Mouse (Mus musculus) forebrain, embryonic 13.5 days (tissue): ENCODE data around the gene Tnfsf4. TPM values are rescaled to one million over a fixed set of nuclear protein-coding genes. Genes with fewer than 3 reads are reported as not detected.

Experiments
- ATAC-seq: fragments of 200-750 bp; cut with Nextera tagmentation; 2 replicates; pipeline ENCODE4 v1.8.0; 2017
- H3K27ac ChIP-seq: fragments of 300-500 bp; sonication (generic); 2 replicates; pipeline ENCODE4 v1.5.1; 2015; ENCODE audit warnings: inconsistent platforms, mild to moderate bottlenecking, moderate library complexity
- H3K27me3 ChIP-seq: fragments of 300-500 bp; sonication (generic); 2 replicates; pipeline ENCODE4 v1.6.1; 2015; ENCODE audit warnings: mild to moderate bottlenecking, inconsistent platforms
- H3K36me3 ChIP-seq: fragments of 300-500 bp; sonication (generic); 2 replicates; pipeline ENCODE4 v1.6.1; 2015; ENCODE audit warnings: mild to moderate bottlenecking, inconsistent platforms; ENCODE audit not compliant: poor library complexity, severe bottlenecking
- H3K4me1 ChIP-seq: fragments of 300-500 bp; sonication (generic); 2 replicates; pipeline ENCODE4 v1.6.1; 2015; ENCODE audit warnings: inconsistent platforms
- H3K4me2 ChIP-seq: fragments of 300-500 bp; sonication (generic); 2 replicates; pipeline ENCODE4 v1.6.1; 2015; ENCODE audit warnings: inconsistent platforms, mild to moderate bottlenecking, moderate library complexity
- H3K4me3 ChIP-seq: fragments of 300-500 bp; sonication (generic); 2 replicates; pipeline ENCODE4 v1.5.1; 2015; ENCODE audit warnings: mild to moderate bottlenecking, inconsistent platforms
- H3K9ac ChIP-seq: fragments of 300-500 bp; sonication (generic); 2 replicates; pipeline ENCODE4 v1.6.1; 2015; ENCODE audit warnings: mild to moderate bottlenecking, inconsistent platforms
- H3K9me3 ChIP-seq: fragments of 300-500 bp; sonication (generic); replicated peaks from 2 replicates; pipeline ENCODE4 v1.6.1; 2016; ENCODE audit warnings: inconsistent platforms
- WGBS: fragments of 180-500 bp; shearing (Covaris S2); methylation state at CpG from one replicate; pipeline ENCODE4 v1.1.7; 2015; 5-methylcytosine and 5-hydroxymethylcytosine counted together
- polyA plus RNA-seq: library from polyadenylated mRNA; unstranded; fragments of >200 nt; fragmentation: Nextera tagmentation; extraction: Ambion mirVana; gene quantifications from 2 replicates; pipeline ENCODE4 v1.2.1, GENCODE M21; 2015

Tnfsf4 gene
- polyA plus RNA-seq, 1 experiment from 2014 or later = not detected

DNA sequence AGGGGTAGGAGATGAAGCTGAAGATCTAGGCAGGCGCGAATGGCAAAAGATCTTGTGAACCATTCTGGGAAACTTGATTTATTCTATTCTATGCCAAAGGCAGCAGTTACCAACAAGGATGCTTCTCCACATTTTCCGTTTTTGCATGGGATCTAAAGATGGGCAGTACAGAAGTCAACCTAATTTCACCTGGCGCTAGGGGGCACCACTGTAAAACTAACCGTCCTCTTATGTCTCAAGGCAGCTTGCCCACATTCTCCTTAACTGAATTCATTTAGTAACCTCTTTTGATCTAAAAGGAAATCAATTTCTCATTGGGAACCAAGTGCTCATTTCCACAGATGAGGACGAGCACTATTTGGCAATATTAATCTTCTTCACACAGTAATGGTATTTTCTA lies 4.9 kb downstream of the Tnfsf4 start:
- peaks cover 9% of the 10 kb centered on the region; the same call in 1 of the 2 replicates for H3K9me3 ChIP-seq
- 19% methylated on average over 6 of the region's 6 CpGs for WGBS
- no peaks in the 10 kb centered on the region for H3K36me3 ChIP-seq
- no peak overlapping the region for H3K27ac ChIP-seq
- no peaks in the 10 kb centered on the region for H3K27me3 ChIP-seq
- no peak overlapping the region for H3K4me2 ChIP-seq
- 0 out of 2 replicates have a peak, but pooled peaks have one; percentile 53 for ATAC-seq
- no peaks in the 10 kb centered on the region for H3K4me1 ChIP-seq
- no peak overlapping the region for H3K4me3 ChIP-seq
- no peak overlapping the region for H3K9ac ChIP-seq

DNA sequence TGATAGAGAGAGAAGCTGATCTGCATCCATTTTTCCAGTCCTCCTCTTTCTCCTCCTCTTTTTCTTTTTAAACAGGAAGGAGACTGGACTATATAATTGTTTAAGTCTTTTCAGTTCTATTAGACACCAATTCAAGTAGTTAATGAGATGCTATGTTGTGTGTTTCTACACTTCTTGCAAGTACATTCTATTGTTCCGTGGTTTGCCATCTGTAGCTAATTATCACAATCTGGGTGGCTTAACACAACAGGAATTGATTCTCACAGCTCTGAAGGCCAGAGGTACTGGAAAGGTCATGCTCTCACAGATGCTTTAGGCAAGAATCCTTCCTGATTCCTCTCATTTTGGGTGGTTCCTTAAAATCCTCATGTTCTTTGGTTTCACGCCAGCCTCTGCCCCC lies 7.9 kb downstream of the Tnfsf4 start:
- H3K4me1 ChIP-seq = no peaks in the 10 kb centered on the region
- H3K27me3 ChIP-seq = no peaks in the 10 kb centered on the region
- H3K27ac ChIP-seq = no peak overlapping the region
- no peak overlapping the region for H3K4me3 ChIP-seq
- H3K4me2 ChIP-seq = no peak overlapping the region
- no peaks in the 10 kb centered on the region for H3K36me3 ChIP-seq
- WGBS = 22% methylated on average over 2 of the region's 2 CpGs
- H3K9me3 ChIP-seq = peaks cover 9% of the 10 kb centered on the region; the same call in 1 of the 2 replicates
- H3K9ac ChIP-seq = no peak overlapping the region
- peak; percentile 45; the same call in 1 of the 2 replicates for ATAC-seq

GRCm38 (mm10) chr1:161406480-161406879 lies 11.3 kb downstream of the Tnfsf4 start:
- H3K9me3 ChIP-seq = peaks cover 9% of the 10 kb centered on the region; the same call in 1 of the 2 replicates
- ATAC-seq = no peak
- no peak overlapping the region for H3K4me2 ChIP-seq
- no peak overlapping the region for H3K4me3 ChIP-seq
- WGBS = 91% methylated on average over 1 of the region's 1 CpGs
- no peak overlapping the region for H3K9ac ChIP-seq
- H3K4me1 ChIP-seq = no peaks in the 10 kb centered on the region
- H3K36me3 ChIP-seq = no peaks in the 10 kb centered on the region
- no peaks in the 10 kb centered on the region for H3K27me3 ChIP-seq
- H3K27ac ChIP-seq = no peak overlapping the region

DNA sequence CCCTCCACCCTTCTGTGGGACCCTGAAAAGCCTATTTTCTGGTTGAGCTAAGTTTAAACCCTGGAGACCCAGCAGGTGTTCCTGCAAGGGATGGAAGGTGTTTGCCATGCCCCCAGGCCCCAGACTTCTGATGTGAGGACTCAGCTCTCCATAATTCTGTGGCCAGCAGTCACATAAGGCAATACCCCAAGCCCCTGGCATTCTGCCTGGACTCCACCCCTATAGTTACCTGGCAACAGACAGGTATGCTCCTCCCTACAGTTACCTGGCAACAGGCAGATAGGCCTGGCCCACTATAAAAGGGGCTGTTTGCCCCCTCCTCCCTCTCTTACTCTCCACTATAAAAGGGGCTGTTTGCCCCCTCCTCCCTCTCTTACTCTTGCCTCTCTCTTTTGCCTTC lies 24.7 kb downstream of the Tnfsf4 start:
- Histone ChIP-seq H3K4me2 (no peak overlapping the region), H3K36me3 (no peaks in the 10 kb centered on the region), H3K9me3 (no peaks in the 10 kb centered on the region), H3K27me3 (no peaks in the 10 kb centered on the region), H3K27ac (no peak overlapping the region), H3K4me3 (no peak overlapping the region), H3K4me1 (no peaks in the 10 kb centered on the region), H3K9ac (no peak overlapping the region)
- ATAC-seq = no peak

GRCm38 (mm10) chr1:161420646-161421045 lies 25.4 kb downstream of the Tnfsf4 start:
- Histone ChIP-seq H3K4me1 (no peaks in the 10 kb centered on the region), H3K9ac (no peak overlapping the region), H3K4me3 (no peak overlapping the region), H3K9me3 (no peaks in the 10 kb centered on the region), H3K27ac (no peak overlapping the region), H3K4me2 (no peak overlapping the region), H3K27me3 (no peaks in the 10 kb centered on the region), H3K36me3 (no peaks in the 10 kb centered on the region)
- 87% methylated on average over 9 of the region's 9 CpGs for WGBS
- no peak for ATAC-seq

DNA sequence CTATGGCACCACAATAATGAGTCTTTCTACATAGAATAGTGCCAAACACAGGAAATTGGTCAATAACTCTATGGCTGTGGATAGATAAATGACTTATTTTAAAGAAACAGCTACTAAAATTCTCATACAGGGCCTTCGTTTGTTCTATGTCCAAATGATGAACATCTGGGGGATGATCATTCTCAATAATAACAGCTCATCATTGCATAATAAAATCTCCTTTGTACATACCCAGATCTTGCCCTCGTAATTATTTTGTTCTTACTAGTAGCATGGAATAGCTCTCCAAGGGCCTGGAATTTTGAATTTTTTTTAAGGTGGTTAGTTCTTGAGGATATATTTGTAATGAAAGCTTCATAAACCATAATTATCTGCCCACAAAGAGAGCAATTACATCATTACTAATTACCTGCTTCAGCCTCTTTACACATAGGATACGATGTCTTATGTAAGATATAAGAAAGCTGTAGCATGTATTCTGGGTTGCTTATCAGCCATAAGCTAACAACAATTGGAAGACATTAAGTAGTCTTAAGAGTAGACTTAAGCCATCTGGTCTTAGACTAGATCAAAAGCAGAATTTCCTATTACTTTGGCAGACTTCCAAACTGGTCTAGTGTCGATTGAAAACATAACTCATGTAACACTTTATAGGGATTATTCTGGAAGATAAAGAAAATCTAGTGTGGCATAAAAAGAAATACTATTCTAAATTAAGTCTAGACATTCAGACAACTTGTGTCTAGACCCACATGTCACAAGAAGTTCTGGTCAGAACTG lies 31.3 kb downstream of the Tnfsf4 start:
- H3K4me2 ChIP-seq = no peak overlapping the region
- ATAC-seq = no peak
- H3K27ac ChIP-seq = no peak overlapping the region
- no peaks in the 10 kb centered on the region for H3K4me1 ChIP-seq
- H3K9me3 ChIP-seq = no peaks in the 10 kb centered on the region
- no peaks in the 10 kb centered on the region for H3K36me3 ChIP-seq
- H3K9ac ChIP-seq = no peak overlapping the region
- H3K27me3 ChIP-seq = no peaks in the 10 kb centered on the region
- no peak overlapping the region for H3K4me3 ChIP-seq
- 85% methylated on average over 4 of the region's 4 CpGs for WGBS

DNA sequence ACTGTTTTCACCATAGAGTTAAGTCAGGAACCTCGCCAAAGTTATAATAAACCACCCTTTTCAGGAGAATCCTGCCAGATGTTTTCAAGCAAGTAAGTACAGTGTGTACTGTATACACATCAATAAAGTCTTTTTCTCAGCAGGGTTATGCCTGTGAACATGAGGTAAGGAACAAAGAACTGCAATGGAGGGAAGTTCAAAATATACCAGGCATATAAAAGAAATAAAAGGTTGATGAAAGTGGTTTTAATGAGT lies 31.8 kb downstream of the Tnfsf4 start:
- Histone ChIP-seq H3K27me3 (no peaks in the 10 kb centered on the region), H3K9me3 (no peaks in the 10 kb centered on the region), H3K4me3 (no peak overlapping the region), H3K4me1 (no peaks in the 10 kb centered on the region), H3K27ac (no peak overlapping the region), H3K9ac (no peak overlapping the region), H3K4me2 (no peak overlapping the region), H3K36me3 (no peaks in the 10 kb centered on the region)
- ATAC-seq = no peak
- WGBS = 84% methylated on average over 1 of the region's 1 CpGs

DNA sequence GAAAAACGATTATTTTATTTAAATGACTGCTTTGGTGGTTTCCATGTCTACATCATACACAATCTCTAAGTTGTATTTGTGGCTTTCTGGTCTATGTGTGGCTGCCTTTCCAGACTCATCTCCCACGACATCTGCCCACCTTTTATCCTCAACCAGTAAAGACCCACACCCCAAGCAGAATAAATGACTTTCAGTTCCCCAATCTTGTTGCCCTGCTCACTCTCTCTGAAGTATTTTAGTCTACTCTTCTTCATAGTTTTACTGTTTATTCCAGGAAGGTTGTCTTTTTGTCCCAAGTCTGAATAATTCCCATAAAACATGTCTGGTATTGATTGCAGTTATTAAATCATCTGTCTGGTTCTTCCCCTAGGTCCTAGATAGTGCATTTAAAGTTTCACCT lies 40.6 kb downstream of the Tnfsf4 start:
- Histone ChIP-seq H3K36me3 (no peaks in the 10 kb centered on the region), H3K9me3 (no peaks in the 10 kb centered on the region), H3K27ac (no peak overlapping the region), H3K4me1 (no peaks in the 10 kb centered on the region), H3K27me3 (no peaks in the 10 kb centered on the region), H3K9ac (no peak overlapping the region), H3K4me3 (no peak overlapping the region), H3K4me2 (no peak overlapping the region)
- 93% methylated on average over 2 of the region's 2 CpGs for WGBS
- no peak for ATAC-seq

DNA sequence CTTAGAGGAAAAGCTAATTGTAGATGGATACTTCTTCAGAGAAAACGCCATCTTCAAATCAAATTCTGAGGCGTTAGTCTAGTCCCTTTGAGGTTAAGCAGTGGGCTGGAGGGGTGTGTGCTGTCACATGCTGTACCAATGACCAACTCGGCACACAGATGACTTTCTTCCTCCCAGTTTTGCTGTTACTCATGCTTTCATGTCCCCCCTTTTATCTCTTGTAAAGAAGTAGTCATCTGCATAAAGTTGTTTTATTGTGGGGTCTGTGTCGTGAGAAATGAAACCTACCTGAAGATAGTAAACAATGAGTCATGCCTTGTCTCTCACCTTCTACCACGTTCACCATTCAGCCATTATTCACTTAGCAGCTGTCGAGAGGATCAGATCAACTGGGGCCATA lies 41.3 kb downstream of the Tnfsf4 start:
- WGBS = 90% methylated on average over 6 of the region's 6 CpGs
- no peak for ATAC-seq
- H3K36me3 ChIP-seq = no peaks in the 10 kb centered on the region
- H3K9ac ChIP-seq = no peak overlapping the region
- H3K9me3 ChIP-seq = no peaks in the 10 kb centered on the region
- no peaks in the 10 kb centered on the region for H3K4me1 ChIP-seq
- no peak overlapping the region for H3K4me2 ChIP-seq
- H3K27ac ChIP-seq = no peak overlapping the region
- no peaks in the 10 kb centered on the region for H3K27me3 ChIP-seq
- no peak overlapping the region for H3K4me3 ChIP-seq

GRCm38 (mm10) chr1:161444858-161445257 lies 49.6 kb downstream of the Tnfsf4 start:
- ATAC-seq = no peak
- H3K36me3 ChIP-seq = no peaks in the 10 kb centered on the region
- H3K4me3 ChIP-seq = no peak overlapping the region
- no peak overlapping the region for H3K9ac ChIP-seq
- 77% methylated on average over 7 of the region's 7 CpGs for WGBS
- H3K27ac ChIP-seq = no peak overlapping the region
- H3K4me2 ChIP-seq = no peak overlapping the region
- H3K27me3 ChIP-seq = no peaks in the 10 kb centered on the region
- H3K9me3 ChIP-seq = no peaks in the 10 kb centered on the region
- no peaks in the 10 kb centered on the region for H3K4me1 ChIP-seq

GRCm38 (mm10) chr1:161451683-161452245 lies 56.6 kb downstream of the Tnfsf4 start:
- no peak for ATAC-seq
- H3K36me3 ChIP-seq = no peaks in the 10 kb centered on the region
- no peak overlapping the region for H3K4me3 ChIP-seq
- H3K4me2 ChIP-seq = no peak overlapping the region
- H3K9ac ChIP-seq = no peak overlapping the region
- no peaks in the 10 kb centered on the region for H3K9me3 ChIP-seq
- H3K27me3 ChIP-seq = no peaks in the 10 kb centered on the region
- H3K4me1 ChIP-seq = no peaks in the 10 kb centered on the region
- WGBS = 59% methylated on average over 3 of the region's 3 CpGs
- H3K27ac ChIP-seq = no peak overlapping the region

- Histone ChIP-seq H3K27ac (no peak overlapping the region), H3K27me3 (no peaks in the 10 kb centered on the region), H3K36me3 (no peaks in the 10 kb centered on the region), H3K9me3 (no peaks in the 10 kb centered on the region), H3K4me1 (no peaks in the 10 kb centered on the region), H3K9ac (no peak overlapping the region), H3K4me2 (no peak overlapping the region), H3K4me3 (no peak overlapping the region)
- WGBS = 95% methylated on average over 1 of the region's 1 CpGs
- ATAC-seq = no peak
These were observed 57.0 kb downstream of the Tnfsf4 start for GRCm38 (mm10) chr1:161452250-161452649.
